Mouse (Mus musculus) fibroblast of lung, adult 2 months (primary cell): ENCODE results near the gene Rhd.
"Not testable (repeated sequence)": the region's sequence is repeated elsewhere in the genome, so short reads cannot be mapped to it uniquely, and the experiment has no call there.

Experiments used
- DNase-seq: peaks from one replicate; pipeline ENCODE4 v3.0.0-alpha.2; 2011; ENCODE audit warnings: low read depth

The Rhd gene

GRCm38 (mm10) chr4:134858494-134858893 lies 5.8 kb upstream of the Rhd start:
- no peak for DNase-seq

- DNase-seq = no peak
These were observed 2.5 kb upstream of the Rhd start for GRCm38 (mm10) chr4:134861884-134862283.

- no peak for DNase-seq
These were observed 1.3 kb upstream of the Rhd start for GRCm38 (mm10) chr4:134862996-134863395.

- no peak for DNase-seq
These were observed 1.0 kb downstream of the Rhd start for GRCm38 (mm10) chr4:134865340-134865739.

- no peak for DNase-seq
These were observed 1.5 kb downstream of the Rhd start for GRCm38 (mm10) chr4:134865789-134866188.

GRCm38 (mm10) chr4:134867213-134867612 lies 2.9 kb downstream of the Rhd start:
- no peak for DNase-seq

- DNase-seq = no peak
These were observed 3.3 kb downstream of the Rhd start for GRCm38 (mm10) chr4:134867661-134868060.

GRCm38 (mm10) chr4:134868065-134868464 lies 3.7 kb downstream of the Rhd start:
- no peak for DNase-seq

- no peak for DNase-seq
These were observed 4.2 kb downstream of the Rhd start for GRCm38 (mm10) chr4:134868490-134868889.

GRCm38 (mm10) chr4:134869068-134869730 lies 4.9 kb downstream of the Rhd start:
- no peak for DNase-seq

GRCm38 (mm10) chr4:134869815-134870375 lies 5.6 kb downstream of the Rhd start:
- no peak for DNase-seq

- no peak for DNase-seq
These were observed 7.1 kb downstream of the Rhd start for GRCm38 (mm10) chr4:134871477-134871876.

- no peak for DNase-seq
These were observed 7.6 kb downstream of the Rhd start for GRCm38 (mm10) chr4:134871950-134872349.

GRCm38 (mm10) chr4:134876171-134876570 lies 11.8 kb downstream of the Rhd start:
- DNase-seq = no peak

- DNase-seq = peak; percentile 25
These were observed 15.2 kb downstream of the Rhd start for GRCm38 (mm10) chr4:134879410-134879981.

GRCm38 (mm10) chr4:134880041-134880440 lies 15.7 kb downstream of the Rhd start:
- no peak for DNase-seq

- no peak for DNase-seq
These were observed 18.9 kb downstream of the Rhd start for GRCm38 (mm10) chr4:134883266-134883665.

- no peak for DNase-seq
These were observed 19.5 kb downstream of the Rhd start for GRCm38 (mm10) chr4:134883808-134884207.

- DNase-seq = no peak
These were observed 20.0 kb downstream of the Rhd start for GRCm38 (mm10) chr4:134884364-134884763.

GRCm38 (mm10) chr4:134892096-134892495 lies 27.8 kb downstream of the Rhd start:
- DNase-seq = no peak

GRCm38 (mm10) chr4:134897256-134897655 lies 32.9 kb downstream of the Rhd start:
- no peak for DNase-seq

GRCm38 (mm10) chr4:134901126-134901525 lies 36.8 kb downstream of the Rhd start:
- DNase-seq = no peak

- no peak for DNase-seq
These were observed 38.7 kb downstream of the Rhd start for GRCm38 (mm10) chr4:134903046-134903445.

- DNase-seq = not testable (repeated sequence)
These were observed 47.1 kb downstream of the Rhd start for GRCm38 (mm10) chr4:134911406-134911805.
